Mouse (Mus musculus): ENCODE results near the gene Celf6. TPM values are rescaled to one million over a fixed set of nuclear protein-coding genes. Genes with fewer than 3 reads are reported as not detected.
A peak's percentile ranks its signal among the peaks of the same experiment; 100 is the strongest.

Celf6 gene
- polyA plus RNA-seq, 1 experiment from 2014 or later: not detected

GRCm38 (mm10) chr9:59551017-59551416 is 26.7 kb upstream of the Celf6 start:
- no peak for DNase-seq (ENCODE audit: low spot score)
- Histone ChIP-seq H3K9me3 (no peaks in the 10 kb centered on the region), H3K27me3 (ENCODE audit: insufficient read depth, poor library complexity, severe bottlenecking) (no peaks in the 10 kb centered on the region), H3K4me1 (peaks cover 19% of the 10 kb centered on the region), H3K4me3 (no peak overlapping the region), H3K27ac (peak overlapping the region; percentile 33; the same call in 1 of the 2 replicates), H3K36me3 (peaks cover 26% of the 10 kb centered on the region)
- WGBS: 68% methylated on average over 5 of the region's 5 CpGs

- Histone ChIP-seq H3K4me1 (peaks cover 19% of the 10 kb centered on the region), H3K4me3 (no peak overlapping the region), H3K27me3 (ENCODE audit: insufficient read depth, poor library complexity, severe bottlenecking) (no peaks in the 10 kb centered on the region), H3K27ac (peak overlapping the region; percentile 36; the same call in 1 of the 2 replicates), H3K9me3 (no peaks in the 10 kb centered on the region), H3K36me3 (peaks cover 24% of the 10 kb centered on the region)
- 50% methylated on average over 3 of the region's 3 CpGs for WGBS
- DNase-seq (ENCODE audit: low spot score): no peak
Measured at GRCm38 (mm10) chr9:59551620-59552031, 26.1 kb upstream of the Celf6 start.

GRCm38 (mm10) chr9:59552610-59553009 is 25.1 kb upstream of the Celf6 start:
- Histone ChIP-seq H3K27ac (no peak overlapping the region), H3K36me3 (peaks cover 31% of the 10 kb centered on the region)
- no peak for DNase-seq (ENCODE audit: low spot score)

GRCm38 (mm10) chr9:59553719-59554118 is 24.0 kb upstream of the Celf6 start:
- Histone ChIP-seq H3K36me3 (peaks cover 39% of the 10 kb centered on the region), H3K27me3 (ENCODE audit: insufficient read depth, poor library complexity, severe bottlenecking) (no peaks in the 10 kb centered on the region), H3K27ac (no peak overlapping the region), H3K4me3 (no peak overlapping the region), H3K9me3 (no peaks in the 10 kb centered on the region), H3K4me1 (peaks cover 16% of the 10 kb centered on the region)
- 70% methylated on average over 4 of the region's 4 CpGs for whole genome bisulfite sequencing
- no peak for DNase-seq (ENCODE audit: low spot score)

More at GRCm38 (mm10) chr9:59552610-59553009, 25.1 kb upstream of the Celf6 start:
- Histone ChIP-seq H3K4me1 (peaks cover 16% of the 10 kb centered on the region), H3K4me3 (no peak overlapping the region), H3K9me3 (no peaks in the 10 kb centered on the region), H3K27me3 (ENCODE audit: insufficient read depth, poor library complexity, severe bottlenecking) (no peaks in the 10 kb centered on the region)
- WGBS: 82% methylated on average over 5 of the region's 5 CpGs

GRCm38 (mm10) chr9:59565600-59565999 is 12.1 kb upstream of the Celf6 start:
- Histone ChIP-seq H3K36me3 (peaks cover 46% of the 10 kb centered on the region), H3K4me1 (no peaks in the 10 kb centered on the region), H3K27ac (no peak overlapping the region), H3K9me3 (no peaks in the 10 kb centered on the region), H3K4me3 (no peak overlapping the region), H3K27me3 (ENCODE audit: insufficient read depth, poor library complexity, severe bottlenecking) (no peaks in the 10 kb centered on the region)
- peak; percentile 88 for DNase-seq (ENCODE audit: low spot score)
- 19% methylated on average over 4 of the region's 4 CpGs for WGBS

- no peak overlapping the region for H3K4me3 ChIP-seq
- no peaks in the 10 kb centered on the region for H3K27me3 ChIP-seq (ENCODE audit: insufficient read depth, poor library complexity, severe bottlenecking)
- DNase-seq (ENCODE audit: low spot score): no peak
- no peaks in the 10 kb centered on the region for H3K9me3 ChIP-seq
- no peaks in the 10 kb centered on the region for H3K4me1 ChIP-seq
- no peak overlapping the region for H3K27ac ChIP-seq
- WGBS: 23% methylated on average over 6 of the region's 6 CpGs
- H3K36me3 ChIP-seq: peaks cover 31% of the 10 kb centered on the region
Measured at GRCm38 (mm10) chr9:59567111-59567510, 10.6 kb upstream of the Celf6 start.

GRCm38 (mm10) chr9:59571852-59572251 is 5.9 kb upstream of the Celf6 start:
- no peaks in the 10 kb centered on the region for H3K4me1 ChIP-seq
- no peak for DNase-seq (ENCODE audit: low spot score)
- 72% methylated on average over 2 of the region's 2 CpGs for WGBS

GRCm38 (mm10) chr9:59577401-59577800 is 316 bp upstream of the Celf6 start:
- peaks cover 42% of the 10 kb centered on the region for H3K27me3 ChIP-seq (ENCODE audit: insufficient read depth, poor library complexity, severe bottlenecking)
- 14% methylated on average over 13 of the region's 13 CpGs for WGBS

More at GRCm38 (mm10) chr9:59571852-59572251, 5.9 kb upstream of the Celf6 start:
- H3K27me3 ChIP-seq (ENCODE audit: insufficient read depth, poor library complexity, severe bottlenecking): peaks cover 11% of the 10 kb centered on the region
- no peak overlapping the region for H3K4me3 ChIP-seq
- no peaks in the 10 kb centered on the region for H3K36me3 ChIP-seq
- no peaks in the 10 kb centered on the region for H3K9me3 ChIP-seq
- H3K27ac ChIP-seq: no peak overlapping the region

GRCm38 (mm10) chr9:59578505-59578867 is 769 bp downstream of the Celf6 start:
- peaks cover 42% of the 10 kb centered on the region for H3K27me3 ChIP-seq (ENCODE audit: insufficient read depth, poor library complexity, severe bottlenecking)
- no peaks in the 10 kb centered on the region for H3K9me3 ChIP-seq
- no peak overlapping the region for H3K27ac ChIP-seq
- peaks cover 17% of the 10 kb centered on the region for H3K4me1 ChIP-seq
- DNase-seq (ENCODE audit: low spot score): no peak
- no peaks in the 10 kb centered on the region for H3K36me3 ChIP-seq
- WGBS: under 1% methylated on average over 18 of the region's 20 CpGs
- peak overlapping the region; percentile 58 for H3K4me3 ChIP-seq

More at GRCm38 (mm10) chr9:59577401-59577800, 316 bp upstream of the Celf6 start:
- Histone ChIP-seq H3K36me3 (no peaks in the 10 kb centered on the region), H3K9me3 (no peaks in the 10 kb centered on the region), H3K4me3 (peak overlapping the region; percentile 58), H3K4me1 (peaks cover 17% of the 10 kb centered on the region), H3K27ac (no peak overlapping the region)
- DNase-seq (ENCODE audit: low spot score): no peak

GRCm38 (mm10) chr9:59584871-59585308 is 7.2 kb downstream of the Celf6 start:
- H3K9me3 ChIP-seq: no peaks in the 10 kb centered on the region
- H3K4me3 ChIP-seq: peak overlapping the region; percentile 42
- H3K4me1 ChIP-seq: peaks cover 6% of the 10 kb centered on the region; the same call in 1 of the 2 replicates
- WGBS: 6% methylated on average over 13 of the region's 13 CpGs
- H3K27ac ChIP-seq: no peak overlapping the region
- peak; percentile 88 for DNase-seq (ENCODE audit: low spot score)
- H3K27me3 ChIP-seq (ENCODE audit: insufficient read depth, poor library complexity, severe bottlenecking): peaks cover 49% of the 10 kb centered on the region
- H3K36me3 ChIP-seq: no peaks in the 10 kb centered on the region

- Histone ChIP-seq H3K27me3 (ENCODE audit: insufficient read depth, poor library complexity, severe bottlenecking) (peaks cover 53% of the 10 kb centered on the region), H3K27ac (no peak overlapping the region), H3K36me3 (no peaks in the 10 kb centered on the region), H3K4me3 (no peak overlapping the region), H3K9me3 (no peaks in the 10 kb centered on the region), H3K4me1 (peaks cover 6% of the 10 kb centered on the region; the same call in 1 of the 2 replicates)
- 58% methylated on average over 5 of the region's 5 CpGs for WGBS
- DNase-seq (ENCODE audit: low spot score): no peak
Measured at GRCm38 (mm10) chr9:59588252-59588651, 10.5 kb downstream of the Celf6 start.

GRCm38 (mm10) chr9:59588710-59589671 is 11.3 kb downstream of the Celf6 start:
- Histone ChIP-seq H3K4me3 (no peak overlapping the region), H3K27me3 (ENCODE audit: insufficient read depth, poor library complexity, severe bottlenecking) (peaks cover 49% of the 10 kb centered on the region), H3K27ac (no peak overlapping the region), H3K4me1 (peaks cover 6% of the 10 kb centered on the region; the same call in 1 of the 2 replicates), H3K9me3 (no peaks in the 10 kb centered on the region), H3K36me3 (no peaks in the 10 kb centered on the region)
- 45% methylated on average over 12 of the region's 12 CpGs for WGBS
- DNase-seq (ENCODE audit: low spot score): no peak
